Mouse (Mus musculus): ENCODE results near the gene Rars.

DNA sequence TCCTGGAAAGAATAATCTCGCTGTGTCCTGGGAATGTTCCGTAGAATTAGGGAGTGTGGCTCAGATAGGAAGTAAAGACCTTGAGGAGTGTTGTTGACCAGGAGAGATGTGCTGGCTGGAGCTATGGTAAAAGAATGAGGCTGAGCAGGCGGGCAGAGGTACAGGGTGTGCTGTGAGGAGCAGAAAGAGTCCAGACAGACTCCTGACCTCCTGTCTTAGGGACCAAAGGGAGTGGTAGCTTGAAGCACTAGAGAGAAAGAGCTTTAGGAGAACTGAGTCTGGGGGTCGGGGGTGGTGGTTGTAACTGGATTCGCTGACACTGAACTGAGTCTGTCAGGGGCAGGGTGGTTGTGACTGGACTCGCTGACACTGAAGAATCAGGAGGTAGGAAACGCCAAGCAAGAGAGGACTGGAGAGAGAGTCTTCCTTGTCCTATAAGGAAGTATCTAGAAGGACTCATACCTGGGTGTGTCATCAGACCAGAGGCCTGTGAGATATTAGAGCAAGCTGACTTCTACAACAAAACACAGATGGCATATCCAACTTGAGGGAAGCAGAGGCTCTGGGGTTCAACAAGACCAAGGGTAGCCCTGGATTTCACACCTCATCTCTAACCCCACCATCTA, 74.2 kb downstream of the Rars start:
- TF ChIP-seq TAL1 (IDR thresholded peaks at IDR 0.05; ENCODE audit: low read length) (no peak), GATA1 (IDR thresholded peaks at IDR 0.05; ENCODE audit: low read length) (no peak)
